Mouse (Mus musculus) small intestine, adult 10 weeks (tissue): ENCODE measurements around the gene Daglb. TPM values are rescaled to one million over a fixed set of nuclear protein-coding genes. Genes with fewer than 3 reads are reported as not detected.

ENCODE experiments used
- polyA plus RNA-seq: library from polyadenylated mRNA; stranded (reverse); fragments of 350-450 nt; fragmentation: Illumina TruSeq; extraction: RNeasy Lipid Tissue Mini Kit (QIAGEN cat#74804); gene quantifications from one replicate; pipeline ENCODE4 v1.2.3, GENCODE M21; 2014; ENCODE audit warnings: low replicate concordance

The Daglb gene
- polyA plus RNA-seq: 1.2 TPM

GRCm38 (mm10) chr5:143464100-143464756 lies at the start of gene Daglb:
Gene Daglb, plus strand, starts transcription at chr5:143464584.

GRCm38 (mm10) chr5:143527486-143528307 lies 63.3 kb downstream of the Daglb start, which contains the start of gene Rac1:
Gene Rac1, minus strand, starts transcription at chr5:143528036.

Other genes with a start within 250 kb of the Daglb start
- gene Spdye4a, start 237.7 kb upstream of the Daglb start, polyA plus RNA-seq: not detected
- gene Zfp12, start 229.4 kb upstream of the Daglb start, polyA plus RNA-seq: 3.0 TPM
- 0.15 TPM for gene Zfp316, start 194.6 kb upstream of the Daglb start, polyA plus RNA-seq
- not detected for gene Zfp853, start 171.0 kb upstream of the Daglb start, polyA plus RNA-seq
- 0.30 TPM for gene E130309D02Rik, start 149.2 kb upstream of the Daglb start, polyA plus RNA-seq
- gene Zdhhc4, start 135.3 kb upstream of the Daglb start, polyA plus RNA-seq: 2.7 TPM
- not detected for gene Grid2ip, start 107.2 kb upstream of the Daglb start, polyA plus RNA-seq
- 173 TPM for gene Kdelr2, start 60.7 kb upstream of the Daglb start, polyA plus RNA-seq
- 457 TPM for gene Rac1, start 63.5 kb downstream of the Daglb start, polyA plus RNA-seq
- 13.5 TPM for gene Cyth3, start 157.9 kb downstream of the Daglb start, polyA plus RNA-seq